Mouse (Mus musculus) embryonic facial prominence, embryonic 11.5 days (tissue): ENCODE results near the gene Olfr203. TPM values are rescaled to one million over a fixed set of nuclear protein-coding genes. Genes with fewer than 3 reads are reported as not detected.
"Not testable (repeated sequence)": the region's sequence is repeated elsewhere in the genome, so short reads cannot be mapped to it uniquely, and the experiment has no call there.

Experiments used
- ATAC-seq: fragments of 200-750 bp; cut with Nextera tagmentation; replicated peaks from 2 replicates; pipeline ENCODE4 v1.8.0; 2017; ENCODE audit warnings: low read depth; ENCODE audit not compliant: insufficient number of reproducible peaks, low FRiP score, low TSS enrichment
- DNase-seq: peaks from one replicate; pipeline ENCODE4 v3.0.0-alpha.2; 2015; ENCODE audit warnings: low spot score
- H3K27ac ChIP-seq: fragments of 300-500 bp; sonication (generic); replicated peaks from 2 replicates; pipeline ENCODE4 v1.5.1; 2014; ENCODE audit warnings: mild to moderate bottlenecking, low read depth, low read length, control low read depth
- H3K27me3 ChIP-seq: fragments of 300-500 bp; sonication (generic); 2 replicates; pipeline ENCODE4 v1.6.1; 2014; ENCODE audit warnings: mild to moderate bottlenecking, low read length, moderate library complexity, mixed read lengths; ENCODE audit not compliant: control insufficient read depth, insufficient read depth
- H3K36me3 ChIP-seq: fragments of 300-500 bp; sonication (generic); replicated peaks from 2 replicates; pipeline ENCODE4 v1.6.1; 2014; ENCODE audit warnings: low read depth, mild to moderate bottlenecking, low read length, moderate library complexity, mixed read lengths; ENCODE audit not compliant: control insufficient read depth, insufficient read depth
- H3K4me1 ChIP-seq: fragments of 300-500 bp; sonication (generic); 2 replicates; pipeline ENCODE4 v1.6.1; 2014; ENCODE audit warnings: low read length, mixed read lengths; ENCODE audit not compliant: control insufficient read depth, insufficient read depth
- H3K4me2 ChIP-seq: fragments of 300-500 bp; sonication (generic); 2 replicates; pipeline ENCODE4 v1.6.1; 2014; ENCODE audit warnings: low read depth, mild to moderate bottlenecking, control low read depth, low read length, moderate library complexity
- H3K4me3 ChIP-seq: fragments of 300-500 bp; sonication (generic); 2 replicates; pipeline ENCODE4 v1.5.1; 2014; ENCODE audit warnings: low read depth, low read length, control low read depth
- H3K9ac ChIP-seq: fragments of 300-500 bp; sonication (generic); replicated peaks from 2 replicates; pipeline ENCODE4 v1.6.1; 2014; ENCODE audit warnings: mild to moderate bottlenecking, control low read depth, low read length
- H3K9me3 ChIP-seq: fragments of 300-500 bp; sonication (generic); replicated peaks from 2 replicates; pipeline ENCODE4 v1.6.1; 2016; ENCODE audit warnings: mild to moderate bottlenecking, low read length, inconsistent platforms, mixed read lengths; ENCODE audit not compliant: control insufficient read depth
- WGBS: fragments of 180-500 bp; shearing (Covaris S2); extraction: QIAGEN DNeasy Blood & Tissue Kit; methylation state at CpG from one replicate; pipeline ENCODE4 v1.1.7; 2014; 5-methylcytosine and 5-hydroxymethylcytosine counted together
- polyA plus RNA-seq: library from polyadenylated mRNA; unstranded; fragments of >200 nt; fragmentation: Nextera tagmentation; extraction: Ambion mirVana; gene quantifications from 2 replicates; pipeline ENCODE4 v1.2.1, GENCODE M21; 2014

Gene Olfr203
- polyA plus RNA-seq: not detected in 2 replicates

DNA sequence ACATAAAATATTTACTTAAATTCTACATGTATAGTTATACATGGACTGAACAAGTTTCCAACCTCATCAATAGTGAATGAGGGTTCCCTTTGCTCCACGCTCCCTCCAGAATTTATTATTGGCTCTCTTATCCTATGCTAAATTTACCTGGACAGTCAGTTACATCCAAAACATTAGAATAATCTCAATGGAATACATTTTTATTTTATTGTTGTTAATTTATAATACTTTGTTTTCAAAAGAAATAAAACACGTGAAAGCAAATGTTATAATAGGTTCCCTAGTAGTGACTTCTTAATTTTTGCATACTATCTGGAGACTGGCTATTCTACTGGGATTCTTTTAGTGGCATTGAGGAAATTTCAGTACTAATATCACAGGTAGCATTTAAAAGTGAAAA, at the start of gene Olfr203:
Olfr203 (plus strand) TSS at position 301 of the 400 bp plus-strand sequence.
- Histone ChIP-seq H3K4me2 (no peak within 1 kb of the TSS), H3K27me3 (no peaks in the 10 kb centered on the region)

DNA sequence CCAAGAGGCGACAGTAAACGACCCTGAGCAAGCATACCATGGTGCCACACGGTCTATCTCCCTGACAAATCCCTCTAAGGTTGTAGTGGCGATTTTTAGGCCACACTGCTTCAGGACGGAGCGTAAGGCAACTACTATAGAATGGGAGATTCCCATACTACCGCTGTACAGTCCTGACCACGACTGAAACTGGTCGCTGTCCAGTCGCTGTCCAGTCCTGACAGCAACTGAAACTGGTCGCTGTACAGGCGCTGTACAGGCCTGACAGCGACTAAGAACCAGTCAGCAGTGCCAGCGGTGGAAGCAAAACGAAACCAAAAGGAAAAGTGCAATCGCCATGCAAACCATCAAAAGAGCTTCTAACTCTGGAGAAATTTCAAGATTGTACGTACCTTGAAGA, 49.0 kb upstream of the Olfr203 start:
- Histone ChIP-seq H3K9me3 (no peaks in the 10 kb centered on the region), H3K27ac (no peak overlapping the region), H3K4me2 (no peak overlapping the region), H3K27me3 (no peaks in the 10 kb centered on the region), H3K4me1 (no peaks in the 10 kb centered on the region), H3K4me3 (no peak overlapping the region), H3K36me3 (no peaks in the 10 kb centered on the region), H3K9ac (no peak overlapping the region)
- 88% methylated on average over 17 of the region's 17 CpGs for WGBS
- DNase-seq (no peak), ATAC-seq (no peak)

More for the DNA sequence above, at the start of gene Olfr203:
- Histone ChIP-seq H3K9me3 (no peaks in the 10 kb centered on the region), H3K27ac (no peak within 1 kb of the TSS), H3K4me3 (no peak within 1 kb of the TSS), H3K4me1 (no peaks in the 10 kb centered on the region), H3K36me3 (no peaks in the 10 kb centered on the region), H3K9ac (no peak within 1 kb of the TSS)
- ATAC-seq (no peak), DNase-seq (no peak)
- 84% methylated on average over 2 of the region's 2 CpGs for WGBS

DNA sequence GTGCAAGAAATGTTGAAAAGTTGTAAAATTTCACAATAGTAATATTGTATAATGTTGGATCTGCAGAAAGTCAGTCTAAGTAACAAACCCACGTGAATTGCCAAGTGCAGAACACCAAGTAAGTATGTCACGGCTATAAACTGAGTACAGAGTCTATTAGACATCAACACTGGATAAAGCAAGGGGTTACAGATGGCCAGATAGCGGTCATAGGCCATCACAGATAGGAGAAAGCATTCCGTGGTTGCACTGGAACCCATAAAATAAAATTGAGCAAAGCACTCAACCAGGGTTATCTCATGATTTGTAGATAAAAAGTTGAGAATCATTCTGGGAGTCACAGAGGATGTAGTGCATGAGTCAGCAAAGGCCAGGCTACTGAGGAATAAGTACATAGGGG, 29.6 kb upstream of the Olfr203 start:
- ATAC-seq: not testable (repeated sequence)

DNA sequence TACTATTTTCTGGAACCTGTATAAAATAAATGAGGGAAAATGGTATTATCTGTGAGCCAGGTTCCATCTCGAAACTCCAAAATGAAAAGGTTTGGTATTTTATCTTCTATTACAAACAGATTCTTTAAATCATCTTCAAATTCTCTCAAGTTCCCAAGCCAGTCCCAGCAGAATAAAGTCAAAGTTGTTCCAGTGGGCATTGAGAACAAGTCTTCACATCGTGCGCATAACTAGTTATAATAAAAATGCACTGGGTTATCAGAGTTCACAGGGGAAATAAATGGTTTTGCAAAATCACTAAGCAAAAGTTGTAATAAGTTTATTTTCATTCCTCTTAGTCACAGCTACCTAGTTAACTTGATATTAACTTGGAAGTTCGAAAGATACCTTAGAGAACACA, 26.1 kb upstream of the Olfr203 start, which contains the start of gene Olfr201:
Olfr201 (minus strand) TSS at position 101 of the 400 bp plus-strand sequence.
- not testable (repeated sequence) for DNase-seq, H3K4me2 ChIP-seq, H3K27me3 ChIP-seq, H3K36me3 ChIP-seq, H3K4me1 ChIP-seq, H3K4me3 ChIP-seq, H3K9ac ChIP-seq, H3K27ac ChIP-seq, H3K9me3 ChIP-seq, ATAC-seq
- 89% methylated on average over 4 of the region's 4 CpGs for WGBS

More for the DNA sequence above, 29.6 kb upstream of the Olfr203 start:
- 76% methylated on average over 4 of the region's 4 CpGs for WGBS
- not testable (repeated sequence) for H3K9ac ChIP-seq, DNase-seq, H3K4me1 ChIP-seq, H3K27ac ChIP-seq, H3K27me3 ChIP-seq, H3K4me3 ChIP-seq, H3K9me3 ChIP-seq, H3K4me2 ChIP-seq, H3K36me3 ChIP-seq

DNA sequence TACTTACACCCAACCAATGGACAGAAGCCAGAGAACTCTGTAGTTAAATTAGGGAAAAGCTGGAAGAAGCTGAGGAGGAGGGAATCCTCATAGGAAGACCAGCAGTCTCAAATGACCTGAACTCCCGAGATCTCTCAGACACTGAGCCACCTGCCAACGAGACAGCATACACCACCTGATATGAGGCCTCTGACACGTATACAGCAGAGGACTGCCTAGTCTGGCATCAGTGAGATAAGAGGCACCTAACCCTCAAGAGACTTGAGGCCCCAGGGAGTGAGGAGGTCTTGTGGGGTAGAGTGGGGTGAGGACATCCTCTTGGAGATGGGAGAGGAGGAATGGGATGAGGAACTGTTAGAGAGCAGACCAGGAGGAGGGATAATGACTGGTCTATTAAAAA, 18.1 kb upstream of the Olfr203 start:
- DNase-seq: no peak
- WGBS: 77% methylated on average over 3 of the region's 3 CpGs
- no peak overlapping the region for H3K4me2 ChIP-seq
- H3K4me3 ChIP-seq: no peak overlapping the region
- no peaks in the 10 kb centered on the region for H3K27me3 ChIP-seq
- H3K36me3 ChIP-seq: no peaks in the 10 kb centered on the region
- H3K9me3 ChIP-seq: no peaks in the 10 kb centered on the region
- H3K4me1 ChIP-seq: no peaks in the 10 kb centered on the region
- no peak for ATAC-seq
- H3K9ac ChIP-seq: no peak overlapping the region
- no peak overlapping the region for H3K27ac ChIP-seq

DNA sequence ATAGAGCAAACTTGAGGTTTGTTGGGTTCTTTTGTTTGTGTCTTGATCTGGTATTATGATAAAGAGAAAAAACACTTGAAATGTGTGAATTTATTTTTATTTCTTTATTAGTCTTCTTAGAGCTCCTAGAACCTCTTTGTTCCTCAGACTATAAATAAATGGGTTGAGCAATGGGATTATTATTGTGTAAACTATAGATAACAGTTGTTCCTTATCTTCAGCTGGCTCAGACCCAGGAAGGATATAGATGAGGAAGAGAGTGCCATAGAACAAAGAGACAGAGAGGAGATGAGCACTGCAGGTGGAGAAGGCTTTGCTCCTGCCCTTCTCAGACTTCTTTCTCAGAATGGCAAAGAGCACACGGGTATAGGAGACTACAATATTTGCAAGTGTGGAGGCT, 15.2 kb upstream of the Olfr203 start:
- no peak overlapping the region for H3K27ac ChIP-seq
- H3K9me3 ChIP-seq: no peaks in the 10 kb centered on the region
- no peaks in the 10 kb centered on the region for H3K36me3 ChIP-seq
- H3K4me1 ChIP-seq: no peaks in the 10 kb centered on the region
- ATAC-seq (no peak), DNase-seq (no peak)
- WGBS: 61% methylated on average over 1 of the region's 1 CpGs
- no peak overlapping the region for H3K9ac ChIP-seq
- H3K4me3 ChIP-seq: no peak overlapping the region
- H3K4me2 ChIP-seq: no peak overlapping the region
- H3K27me3 ChIP-seq: no peaks in the 10 kb centered on the region

DNA sequence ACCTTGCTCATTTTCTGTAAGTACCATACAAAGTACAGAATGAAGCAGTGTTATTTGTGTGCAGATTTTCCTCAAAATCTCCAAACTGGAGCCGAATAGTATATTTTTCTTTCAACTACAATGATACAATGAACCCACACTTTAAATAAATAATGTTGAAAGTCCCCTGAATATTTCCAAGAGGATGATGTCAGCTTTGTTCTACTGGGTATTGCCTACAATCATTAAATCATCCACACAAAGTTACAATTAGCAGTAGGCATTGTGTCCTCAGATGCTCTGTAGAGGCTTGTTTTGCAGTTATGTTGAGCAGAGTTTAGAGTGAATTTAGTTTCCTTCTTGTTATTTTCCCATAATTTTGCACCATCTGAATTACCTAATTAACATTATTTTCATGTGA, 12.0 kb upstream of the Olfr203 start, which contains the start of gene Olfr202:
Olfr202 (minus strand) TSS at position 101 of the 400 bp plus-strand sequence.
- Histone ChIP-seq H3K27me3 (no peaks in the 10 kb centered on the region), H3K9me3 (no peaks in the 10 kb centered on the region), H3K4me3 (no peak within 1 kb of the TSS), H3K27ac (no peak within 1 kb of the TSS), H3K4me1 (no peaks in the 10 kb centered on the region), H3K36me3 (no peaks in the 10 kb centered on the region), H3K9ac (no peak within 1 kb of the TSS), H3K4me2 (no peak within 1 kb of the TSS)
- no peak for ATAC-seq
- 77% methylated on average over 1 of the region's 1 CpGs for WGBS
- no peak for DNase-seq

DNA sequence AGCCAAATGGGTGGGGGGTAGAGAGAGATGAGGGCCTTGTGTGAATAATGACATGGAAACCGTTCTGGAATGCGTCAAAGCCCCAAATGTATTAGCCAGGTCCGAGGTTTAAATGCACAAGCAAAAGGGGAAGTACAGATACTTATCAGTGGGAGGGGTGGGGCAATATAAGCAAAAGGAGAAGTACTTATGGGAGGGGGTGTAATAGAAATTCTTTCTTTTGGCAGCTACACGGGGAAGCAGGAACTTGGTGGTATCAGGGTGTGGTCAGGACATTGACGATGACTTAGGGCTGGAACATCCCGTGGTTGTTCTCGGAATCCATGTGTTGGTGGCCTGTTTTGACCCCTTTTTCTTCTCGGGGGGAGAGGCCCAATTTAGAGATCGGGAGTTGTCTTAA, 11.1 kb upstream of the Olfr203 start:
- DNase-seq, H3K27me3 ChIP-seq, H3K4me1 ChIP-seq, ATAC-seq, H3K4me3 ChIP-seq, H3K9me3 ChIP-seq, H3K9ac ChIP-seq, H3K27ac ChIP-seq, H3K36me3 ChIP-seq, H3K4me2 ChIP-seq: not testable (repeated sequence)
- 85% methylated on average over 9 of the region's 9 CpGs for WGBS
